ENCODE assay signal across 13 mouse cellular contexts in genomic region chr3:33440500-33440899, GRCm38 (mm10).
DNase-seq lines count a peak whose midpoint lies in the region; ATAC-seq and TF ChIP-seq lines count a peak whose summit lies in the region.
"Had no signal": no experiment of that assay in that cellular context is flagged by ENCODE, and none has a peak within 500 bp of the region (broad histone marks: within the 10 kb centered on the region; RNA-seq: fewer than 3 reads in every experiment).

No protein-coding gene starts in this region.

- no peaks in the 10 kb centered on the region for H3K9me3 ChIP-seq in kidney, postnatal 0 days (replicated peaks; ENCODE audit: low read length)
- no peaks in the 10 kb centered on the region for H3K9me3 ChIP-seq in hindbrain, embryonic 16.5 days (ENCODE audit: control insufficient read depth, low read length)
- no peaks in the 10 kb centered on the region for H3K9me3 ChIP-seq in midbrain, embryonic 15.5 days
- H3K9me3 ChIP-seq in lung, postnatal 0 days (ENCODE audit: low read length) = no peaks in the 10 kb centered on the region
- H3K9me3 ChIP-seq in intestine, postnatal 0 days (ENCODE audit: control insufficient read depth) = no peaks in the 10 kb centered on the region
- H3K9me3 ChIP-seq: kidney, embryonic 15.5 days; liver, embryonic 13.5 days; megakaryocyte, embryonic 14.5 days had no signal

- H3K4me1 ChIP-seq in kidney, postnatal 0 days (replicated peaks; ENCODE audit: insufficient read depth, low read length) = no peaks in the 10 kb centered on the region
- no peaks in the 10 kb centered on the region for H3K4me1 ChIP-seq in hindbrain, embryonic 16.5 days (ENCODE audit: control insufficient read depth, insufficient read depth, low read depth, low read length)
- no peaks in the 10 kb centered on the region for H3K4me1 ChIP-seq in midbrain, embryonic 15.5 days
- no peaks in the 10 kb centered on the region for H3K4me1 ChIP-seq in lung, postnatal 0 days (ENCODE audit: insufficient read depth, low read depth, low read length)
- H3K4me1 ChIP-seq in intestine, postnatal 0 days (replicated peaks; ENCODE audit: control insufficient read depth, insufficient read depth, low read length) = no peaks in the 10 kb centered on the region
- H3K4me1 ChIP-seq: kidney, embryonic 15.5 days; liver, embryonic 13.5 days; megakaryocyte, embryonic 14.5 days had no signal

- no peak overlapping the region for H3K4me2 ChIP-seq in kidney, postnatal 0 days (ENCODE audit: low read length)
- no peak overlapping the region for H3K4me2 ChIP-seq in hindbrain, embryonic 16.5 days (ENCODE audit: low read length)
- no peak overlapping the region for H3K4me2 ChIP-seq in midbrain, embryonic 15.5 days
- H3K4me2 ChIP-seq in lung, postnatal 0 days (replicated peaks; ENCODE audit: low read depth, low read length) = no peak overlapping the region
- no peak overlapping the region for H3K4me2 ChIP-seq in intestine, postnatal 0 days (replicated peaks; ENCODE audit: low read depth)
- H3K4me2 ChIP-seq: kidney, embryonic 15.5 days; liver, embryonic 13.5 days had no signal

- no peak overlapping the region for H3K4me3 ChIP-seq in kidney, postnatal 0 days (replicated peaks; ENCODE audit: low read depth, low read length)
- no peak overlapping the region for H3K4me3 ChIP-seq in hindbrain, embryonic 16.5 days (ENCODE audit: low read length)
- H3K4me3 ChIP-seq in midbrain, embryonic 15.5 days = no peak overlapping the region
- H3K4me3 ChIP-seq in lung, postnatal 0 days (ENCODE audit: low read depth, low read length) = no peak overlapping the region
- H3K4me3 ChIP-seq in intestine, postnatal 0 days (ENCODE audit: low read depth, low read length) = no peak overlapping the region
- H3K4me3 ChIP-seq: kidney, embryonic 15.5 days; liver, embryonic 13.5 days; megakaryocyte, embryonic 14.5 days had no signal

- H3K36me3 ChIP-seq in kidney, postnatal 0 days (ENCODE audit: insufficient read depth, low read length) = no peaks in the 10 kb centered on the region
- no peaks in the 10 kb centered on the region for H3K36me3 ChIP-seq in hindbrain, embryonic 16.5 days (ENCODE audit: control insufficient read depth, insufficient read depth, low read length)
- no peaks in the 10 kb centered on the region for H3K36me3 ChIP-seq in midbrain, embryonic 15.5 days (replicated peaks)
- H3K36me3 ChIP-seq in lung, postnatal 0 days (ENCODE audit: insufficient read depth, low read length) = no peaks in the 10 kb centered on the region
- no peaks in the 10 kb centered on the region for H3K36me3 ChIP-seq in intestine, postnatal 0 days (ENCODE audit: control insufficient read depth, insufficient read depth)
- H3K36me3 ChIP-seq: kidney, embryonic 15.5 days; liver, embryonic 13.5 days had no signal

- ATAC-seq in kidney, postnatal 0 days (replicated peaks; ENCODE audit: low FRiP score, low read depth) = no peak
- ATAC-seq in hindbrain, embryonic 16.5 days = peak; percentile 83
- ATAC-seq in midbrain, embryonic 15.5 days (replicated peaks) = peak; percentile 91
- ATAC-seq in lung, postnatal 0 days = no peak
- no peak for ATAC-seq in intestine, postnatal 0 days

- H3K9ac ChIP-seq in kidney, postnatal 0 days (ENCODE audit: low read depth, low read length) = no peak overlapping the region
- H3K9ac ChIP-seq in hindbrain, embryonic 16.5 days (ENCODE audit: low read depth, low read length) = no peak overlapping the region
- no peak overlapping the region for H3K9ac ChIP-seq in midbrain, embryonic 15.5 days
- no peak overlapping the region for H3K9ac ChIP-seq in lung, postnatal 0 days (replicated peaks; ENCODE audit: low read depth)
- H3K9ac ChIP-seq in intestine, postnatal 0 days (ENCODE audit: low read depth, low read length) = no peak overlapping the region
- H3K9ac ChIP-seq: kidney, embryonic 15.5 days; liver, embryonic 13.5 days had no signal

- TF ChIP-seq EP300 in lung, postnatal 0 days (IDR thresholded peaks at IDR 0.05) = no peak

- no peaks in the 10 kb centered on the region for H3K27me3 ChIP-seq in kidney, postnatal 0 days (ENCODE audit: insufficient read depth, low read length)
- H3K27me3 ChIP-seq in hindbrain, embryonic 16.5 days (replicated peaks; ENCODE audit: control insufficient read depth, insufficient read depth, low read length) = no peaks in the 10 kb centered on the region
- no peaks in the 10 kb centered on the region for H3K27me3 ChIP-seq in midbrain, embryonic 15.5 days (replicated peaks)
- H3K27me3 ChIP-seq in lung, postnatal 0 days (replicated peaks; ENCODE audit: insufficient read depth, low read length) = no peaks in the 10 kb centered on the region
- H3K27me3 ChIP-seq in intestine, postnatal 0 days (replicated peaks; ENCODE audit: control insufficient read depth, insufficient read depth, low read length) = no peaks in the 10 kb centered on the region
- H3K27me3 ChIP-seq: kidney, embryonic 15.5 days; liver, embryonic 13.5 days; megakaryocyte, embryonic 14.5 days had no signal

- no peak for TF ChIP-seq CTCF in kidney, postnatal 0 days (IDR thresholded peaks at IDR 0.05; ENCODE audit: low read depth)
- TF ChIP-seq CTCF in lung, postnatal 0 days (IDR thresholded peaks at IDR 0.05) = no peak
- no peak for TF ChIP-seq CTCF in intestine, postnatal 0 days (IDR thresholded peaks at IDR 0.05; ENCODE audit: low read depth)

- no peak overlapping the region for H3K27ac ChIP-seq in kidney, postnatal 0 days
- no peak overlapping the region for H3K27ac ChIP-seq in hindbrain, embryonic 16.5 days (ENCODE audit: low read depth, low read length)
- no peak overlapping the region for H3K27ac ChIP-seq in midbrain, embryonic 15.5 days
- H3K27ac ChIP-seq in lung, postnatal 0 days (ENCODE audit: low read length) = no peak overlapping the region
- H3K27ac ChIP-seq in intestine, postnatal 0 days (ENCODE audit: low read depth, low read length) = no peak overlapping the region
- H3K27ac ChIP-seq: kidney, embryonic 15.5 days; liver, embryonic 13.5 days had no signal

- peak; percentile 3 for DNase-seq in kidney, postnatal 0 days (ENCODE audit: low spot score)
- no peak for DNase-seq in kidney, adult 18-20 months
- DNase-seq in embryo, embryonic 11 days = peak; percentile 61
- no peak for DNase-seq in lung, postnatal 0 days (ENCODE audit: low spot score)
- DNase-seq in testis, postnatal 10 days (ENCODE audit: low spot score) = no peak
- DNase-seq: gastrocnemius, postnatal 36 days; heart, postnatal 10 days; liver, embryonic 13.5 days had no signal

Comparison
In these comparisons a context has a peak if more than half of its experiments do, and no peak if none do; other contexts are left out.
1. DNase-seq: peak in kidney, postnatal 0 days (single experiment) and embryo, embryonic 11 days (single experiment); none in kidney, adult 18-20 months (single experiment), lung, postnatal 0 days (single experiment) and testis, postnatal 10 days (single experiment).
2. ATAC-seq: peak in hindbrain, embryonic 16.5 days (single experiment) and midbrain, embryonic 15.5 days (single experiment); none in kidney, postnatal 0 days (single experiment), lung, postnatal 0 days (single experiment) and intestine, postnatal 0 days (single experiment).